Mouse (Mus musculus): ENCODE data around the gene 2010111I01Rik.

The 2010111I01Rik gene

DNA sequence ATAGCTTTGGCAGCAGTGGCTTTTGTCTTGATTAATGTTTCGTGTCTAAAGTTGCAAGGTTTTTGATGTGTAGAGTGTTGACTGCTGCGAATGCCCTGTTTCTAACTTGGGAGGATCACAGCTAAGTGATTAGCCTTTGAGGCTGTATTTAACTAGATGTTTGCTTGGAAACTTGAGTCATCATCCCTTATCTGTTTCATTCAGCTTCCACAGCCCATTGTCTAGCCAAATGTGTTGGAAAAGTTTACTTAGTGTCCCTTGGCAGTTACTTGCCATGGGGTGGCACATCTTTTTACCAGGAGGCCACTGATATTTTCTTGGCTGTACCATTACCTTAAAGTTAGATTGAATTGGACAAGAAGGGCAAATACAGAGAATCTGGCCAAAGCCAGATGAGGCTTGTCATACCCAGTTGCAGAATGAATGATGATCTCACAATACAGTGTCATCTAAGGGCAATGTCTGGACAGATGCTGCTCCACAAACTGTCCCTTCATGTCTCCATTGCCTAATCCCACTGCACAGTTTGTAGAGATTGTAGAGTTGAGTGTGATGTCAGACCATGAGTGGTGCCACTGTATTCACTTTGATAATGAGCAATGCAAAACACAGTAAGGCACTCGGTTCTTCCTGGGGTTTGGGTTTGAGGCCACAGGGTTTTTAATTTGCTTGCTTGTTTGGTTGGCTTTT is 152.9 kb downstream of the 2010111I01Rik start:
- DNase-seq = peak; percentile 53

DNA sequence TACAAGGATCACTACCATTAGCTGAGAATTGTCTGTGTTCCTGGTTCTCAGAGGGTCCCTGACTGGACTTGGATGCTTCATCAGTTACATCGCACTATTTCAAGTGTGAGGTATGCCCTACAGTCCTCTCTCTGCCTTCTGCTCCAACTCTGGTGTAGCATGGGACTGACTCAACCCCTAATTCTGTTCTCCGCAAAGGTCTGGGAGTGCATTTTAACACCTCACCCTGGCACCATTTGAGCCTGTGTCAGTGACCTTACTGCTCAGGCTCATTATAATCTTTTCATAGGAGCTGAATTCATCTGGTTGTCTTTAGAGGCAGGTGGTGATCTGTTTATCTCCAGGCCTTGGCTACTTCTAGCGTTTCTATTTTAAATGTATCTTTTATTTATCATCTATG is 154.0 kb downstream of the 2010111I01Rik start:
- no peak for DNase-seq

- DNase-seq = peak; percentile 32
Observed at GRCm38 (mm10) chr13:63120296-63120695, 155.6 kb downstream of the 2010111I01Rik start.

- DNase-seq = no peak
Observed at GRCm38 (mm10) chr13:63121747-63122146, 157.1 kb downstream of the 2010111I01Rik start.

DNA sequence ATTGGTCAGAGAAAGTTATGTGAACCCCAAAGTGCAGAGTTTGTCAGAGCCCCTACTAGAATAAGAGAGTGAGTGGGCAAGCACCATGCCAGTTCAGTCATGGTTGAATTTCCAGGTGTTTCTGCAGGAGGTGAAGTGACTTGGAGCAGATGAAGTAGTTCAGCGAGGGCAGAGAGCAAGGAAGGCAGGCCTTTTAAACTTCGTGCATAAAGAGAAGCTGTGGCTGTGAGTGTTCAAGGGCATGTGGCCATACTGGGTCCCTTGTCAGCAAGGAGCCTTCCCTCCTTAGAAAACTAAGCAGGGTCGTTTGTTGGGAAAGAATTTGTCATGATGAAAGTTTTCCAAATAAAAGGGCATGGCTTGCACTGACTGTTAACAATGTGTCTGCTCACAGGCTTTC is 161.5 kb downstream of the 2010111I01Rik start:
- DNase-seq = no peak

DNA sequence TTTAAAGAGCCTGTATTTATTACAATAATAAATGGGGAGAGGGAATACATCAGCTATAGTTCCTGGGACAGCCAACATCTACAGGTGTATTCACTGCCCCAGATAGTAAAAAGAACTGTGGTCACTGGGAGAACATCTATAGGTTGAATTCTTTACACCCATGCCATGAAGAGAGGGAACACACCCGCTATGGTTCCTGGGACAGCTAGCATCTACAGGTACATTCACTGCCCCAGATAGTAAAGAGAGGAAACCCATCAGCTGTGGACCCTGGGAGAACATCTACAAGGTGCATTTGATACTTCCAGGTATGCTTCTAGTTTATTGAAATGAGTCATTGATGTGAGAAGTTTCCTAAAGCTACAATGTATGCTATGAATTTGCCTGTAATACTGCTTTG is 162.8 kb downstream of the 2010111I01Rik start:
- DNase-seq = no peak

- peak; percentile 81 for DNase-seq
Observed at GRCm38 (mm10) chr13:63134879-63135421, 170.3 kb downstream of the 2010111I01Rik start.

DNA sequence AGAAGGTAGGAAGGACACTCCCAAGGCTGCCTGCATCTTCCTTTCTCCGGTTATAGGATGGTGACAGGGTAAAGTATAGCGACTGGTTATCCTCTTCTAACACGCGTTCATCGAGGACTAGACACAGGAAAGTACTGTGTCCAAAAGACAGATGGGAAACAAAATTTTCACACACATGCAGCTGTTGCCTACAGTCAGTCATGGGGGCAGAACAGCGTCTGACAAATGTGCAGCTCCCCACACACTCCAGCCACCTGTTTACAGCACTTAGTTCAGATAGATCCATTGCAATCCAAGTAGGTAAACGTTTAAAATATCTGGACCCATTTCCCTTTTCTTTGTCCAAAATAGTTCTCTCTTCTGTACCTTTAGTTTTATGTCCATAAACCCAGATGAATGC is 171.3 kb downstream of the 2010111I01Rik start:
- DNase-seq = no peak

DNA sequence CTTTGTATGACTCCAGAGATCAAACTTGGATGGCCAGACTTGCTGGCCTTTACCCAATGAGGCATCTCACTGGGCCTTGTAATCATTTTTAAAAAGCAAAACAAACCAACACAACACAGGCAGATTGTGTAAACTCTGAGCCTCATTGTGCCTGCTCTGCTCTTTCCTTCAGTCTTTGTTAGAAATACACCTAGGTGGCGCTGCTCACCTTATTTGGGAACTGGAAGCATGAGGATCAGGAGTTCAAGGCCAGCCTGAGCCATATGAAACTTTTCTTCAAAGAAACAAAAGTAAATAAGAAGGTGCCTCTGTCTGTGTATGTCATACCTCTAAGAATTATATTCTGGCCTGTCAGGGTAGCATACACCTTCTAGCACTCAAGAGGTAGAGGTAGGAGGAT is 172.1 kb downstream of the 2010111I01Rik start:
- DNase-seq = peak; percentile 50

DNA sequence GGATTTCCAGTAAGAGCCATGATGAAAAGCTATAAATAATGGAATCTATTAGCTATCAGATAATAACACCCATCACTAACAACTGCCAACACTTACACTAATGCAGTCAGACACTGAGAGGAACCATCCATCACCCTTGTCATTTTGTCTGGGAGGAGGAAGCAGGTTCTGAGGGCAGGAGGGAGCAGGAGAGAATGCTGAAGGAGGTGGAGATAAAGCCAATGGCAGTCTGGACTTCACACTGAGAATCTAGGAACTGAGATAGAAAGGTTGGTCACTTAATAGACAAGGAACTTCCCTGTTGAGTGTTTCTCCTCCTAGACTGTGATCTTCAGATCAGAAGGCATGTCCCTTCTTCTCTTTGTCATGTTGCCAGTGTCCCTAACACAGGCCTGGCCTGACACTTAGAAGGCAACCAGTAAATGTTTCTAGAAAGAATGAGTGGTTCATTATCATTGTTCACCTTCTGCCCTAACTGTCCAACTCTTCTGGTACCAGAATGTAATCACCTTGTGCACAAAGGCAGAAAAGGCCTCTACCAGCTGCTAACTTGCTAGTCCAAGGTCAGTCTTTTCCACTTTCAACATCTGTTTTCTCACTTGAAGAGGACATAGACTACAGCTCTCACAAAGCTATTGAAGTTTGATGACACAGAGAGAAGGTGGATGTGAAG is 173.8 kb downstream of the 2010111I01Rik start:
- no peak for DNase-seq

DNA sequence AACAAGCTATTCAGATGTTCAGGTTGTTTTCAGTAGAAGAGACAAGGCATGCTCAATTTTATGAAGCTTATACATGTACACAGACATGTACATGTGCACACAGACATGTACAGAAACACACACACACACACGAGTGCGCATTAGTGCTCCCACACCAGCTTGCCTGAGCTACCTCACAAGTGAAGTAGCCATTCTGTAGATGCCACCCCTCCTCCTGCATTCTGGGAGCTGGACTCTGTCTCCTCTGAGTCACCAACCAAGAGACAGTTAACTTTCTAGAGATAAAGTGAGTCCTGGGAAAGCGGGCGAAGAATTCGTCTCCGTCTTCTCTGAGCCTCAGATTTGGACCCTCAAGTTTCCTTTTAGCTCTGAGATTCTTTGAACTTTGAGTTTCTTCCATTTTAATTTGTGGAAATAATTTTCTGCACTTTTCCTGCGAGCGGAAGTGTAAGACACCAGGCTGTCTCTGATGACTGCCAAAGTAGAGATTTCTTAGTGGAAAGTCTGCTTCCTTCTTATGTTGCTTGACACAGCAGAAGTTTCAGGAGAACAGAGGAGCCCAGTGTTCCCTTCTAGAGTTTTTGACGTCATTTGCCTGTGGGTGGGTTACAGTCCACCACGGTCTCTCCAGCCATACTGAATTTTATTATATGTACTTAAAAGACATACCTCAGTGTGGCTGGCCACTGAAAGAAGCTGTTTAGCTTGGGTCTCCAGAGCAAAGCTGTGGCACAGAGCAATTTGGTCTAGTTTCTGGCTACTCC is 175.0 kb downstream of the 2010111I01Rik start:
- DNase-seq = no peak

DNA sequence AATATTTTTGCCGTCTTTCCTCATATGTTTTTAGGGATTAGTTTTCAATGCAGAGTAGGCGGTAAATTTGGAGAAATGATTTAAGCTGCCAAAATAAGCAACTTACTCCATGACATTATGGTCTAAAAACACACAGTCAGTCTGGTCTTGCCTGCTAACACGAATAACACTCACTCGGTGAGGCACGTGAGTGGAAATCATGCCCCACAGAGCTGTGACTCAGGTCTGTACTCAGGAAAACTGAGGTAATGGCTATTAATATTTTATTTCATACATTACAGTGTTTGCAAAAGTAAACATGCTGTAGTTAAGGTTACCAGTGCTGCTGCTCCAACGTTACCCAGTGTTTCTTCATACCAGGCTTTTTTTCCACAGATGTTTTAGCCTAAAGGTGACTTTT is 176.1 kb downstream of the 2010111I01Rik start:
- DNase-seq = peak; percentile 43

GRCm38 (mm10) chr13:63141275-63141674 is 176.6 kb downstream of the 2010111I01Rik start:
- no peak for DNase-seq

DNA sequence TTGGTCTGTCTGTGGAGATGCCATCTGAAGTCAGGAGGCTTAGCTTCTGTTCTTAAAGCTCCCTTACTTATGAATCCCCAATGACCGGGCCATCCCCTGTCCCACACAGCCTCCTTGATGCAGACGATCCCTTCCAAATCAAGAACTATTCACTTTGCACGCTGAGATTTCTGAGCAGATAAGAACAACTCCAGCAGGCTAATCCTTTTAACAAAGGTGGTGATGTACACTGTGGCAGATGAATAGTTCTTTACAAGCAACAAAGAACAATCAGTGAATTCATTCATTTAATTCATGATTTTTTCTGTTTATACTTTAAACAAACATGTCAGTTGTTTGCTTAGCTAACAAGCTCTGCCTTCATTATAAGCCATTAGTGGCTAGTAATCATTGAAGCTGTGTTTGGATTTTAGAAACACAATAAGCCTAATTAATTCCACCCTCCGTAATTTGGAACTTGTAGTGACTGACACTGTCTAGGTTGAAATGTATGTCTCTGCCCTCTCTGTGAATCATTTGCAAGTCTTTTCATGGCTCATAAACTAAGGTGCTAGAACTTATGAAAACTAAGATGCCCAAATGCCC is 182.0 kb downstream of the 2010111I01Rik start:
- DNase-seq = no peak

- no peak for DNase-seq
Observed at GRCm38 (mm10) chr13:63148157-63148556, 183.5 kb downstream of the 2010111I01Rik start.

DNA sequence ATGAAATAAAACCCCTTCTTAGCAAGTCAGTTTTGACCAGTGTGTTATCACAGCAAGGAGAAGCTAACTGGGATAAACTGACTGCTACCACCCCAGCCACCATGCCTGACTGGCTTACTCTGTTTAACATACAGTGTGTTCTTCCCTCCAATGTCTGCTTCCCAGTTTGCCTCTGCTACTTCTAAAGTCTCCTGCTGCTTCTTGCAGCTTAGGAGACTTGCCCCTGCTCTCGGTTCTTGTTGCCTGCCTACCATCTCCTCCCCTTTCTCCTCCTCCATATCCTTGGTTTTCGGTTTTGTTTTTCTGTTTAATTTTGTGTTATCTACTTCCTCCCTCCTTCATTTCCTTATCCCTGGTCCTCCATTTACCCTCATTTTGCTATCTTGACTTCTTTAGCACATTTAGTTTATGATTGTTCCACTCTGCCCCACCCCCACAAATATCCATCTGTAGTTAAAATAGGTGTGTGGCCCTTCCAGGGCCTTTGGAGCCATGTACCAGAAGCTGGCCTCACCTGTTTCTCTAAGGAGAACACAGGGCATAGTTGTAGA is 185.9 kb downstream of the 2010111I01Rik start:
- no peak for DNase-seq

DNA sequence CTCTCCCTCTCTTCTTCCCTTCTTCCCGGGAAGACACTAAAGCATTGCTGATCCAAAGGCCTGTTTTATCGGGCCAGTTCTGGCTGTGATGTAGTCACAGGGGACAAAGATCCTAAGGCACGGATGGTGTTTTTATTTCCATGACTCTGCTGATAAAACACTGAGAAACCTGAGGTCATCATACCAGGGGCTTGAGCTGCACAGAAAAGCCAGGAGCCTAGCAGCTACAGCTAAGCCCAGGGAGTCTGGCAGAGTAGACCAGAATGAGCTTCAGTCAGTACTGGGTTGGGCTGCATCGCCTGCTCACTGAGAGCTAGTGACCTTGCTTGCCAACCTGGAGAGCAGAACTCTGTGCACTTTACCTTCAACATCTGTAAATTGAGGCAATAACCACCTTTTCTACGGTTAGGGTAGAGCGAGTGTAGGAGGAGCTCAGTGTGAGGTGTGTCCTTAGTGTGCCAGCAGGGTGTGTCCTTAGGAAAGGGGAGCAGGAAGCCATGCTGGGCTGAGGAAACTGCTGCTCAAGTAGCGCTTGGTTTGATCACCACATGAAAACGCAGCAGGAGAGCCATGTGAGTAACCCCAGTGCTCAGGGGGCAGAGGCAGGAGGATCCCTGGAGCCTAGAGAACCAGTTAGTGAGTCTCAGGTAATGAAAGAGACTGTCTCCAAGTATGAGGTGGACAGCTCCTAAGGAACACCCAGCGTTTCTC is 186.5 kb downstream of the 2010111I01Rik start:
- DNase-seq = no peak

- no peak for DNase-seq
Observed at GRCm38 (mm10) chr13:63152498-63152897, 187.8 kb downstream of the 2010111I01Rik start.

DNA sequence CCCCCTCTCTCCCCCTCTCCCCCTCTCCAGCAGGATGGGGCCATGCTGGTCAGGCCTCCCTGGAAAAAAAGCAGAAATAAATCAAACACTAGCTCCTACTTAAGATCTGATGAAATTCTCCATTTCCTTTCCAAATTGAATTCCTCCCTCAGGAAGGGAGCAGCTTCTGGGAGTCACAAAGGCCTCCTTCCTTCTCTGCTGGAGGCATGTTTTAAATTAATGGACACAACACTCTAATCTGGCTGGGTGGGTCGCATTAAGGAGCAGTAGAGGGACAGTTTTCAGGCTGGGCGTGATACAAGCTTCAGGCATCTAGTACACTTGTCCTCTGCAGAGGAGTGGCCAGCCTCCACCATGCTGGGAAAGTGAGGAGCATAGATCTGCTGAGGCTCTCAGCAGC is 188.7 kb downstream of the 2010111I01Rik start:
- DNase-seq = peak; percentile 62

DNA sequence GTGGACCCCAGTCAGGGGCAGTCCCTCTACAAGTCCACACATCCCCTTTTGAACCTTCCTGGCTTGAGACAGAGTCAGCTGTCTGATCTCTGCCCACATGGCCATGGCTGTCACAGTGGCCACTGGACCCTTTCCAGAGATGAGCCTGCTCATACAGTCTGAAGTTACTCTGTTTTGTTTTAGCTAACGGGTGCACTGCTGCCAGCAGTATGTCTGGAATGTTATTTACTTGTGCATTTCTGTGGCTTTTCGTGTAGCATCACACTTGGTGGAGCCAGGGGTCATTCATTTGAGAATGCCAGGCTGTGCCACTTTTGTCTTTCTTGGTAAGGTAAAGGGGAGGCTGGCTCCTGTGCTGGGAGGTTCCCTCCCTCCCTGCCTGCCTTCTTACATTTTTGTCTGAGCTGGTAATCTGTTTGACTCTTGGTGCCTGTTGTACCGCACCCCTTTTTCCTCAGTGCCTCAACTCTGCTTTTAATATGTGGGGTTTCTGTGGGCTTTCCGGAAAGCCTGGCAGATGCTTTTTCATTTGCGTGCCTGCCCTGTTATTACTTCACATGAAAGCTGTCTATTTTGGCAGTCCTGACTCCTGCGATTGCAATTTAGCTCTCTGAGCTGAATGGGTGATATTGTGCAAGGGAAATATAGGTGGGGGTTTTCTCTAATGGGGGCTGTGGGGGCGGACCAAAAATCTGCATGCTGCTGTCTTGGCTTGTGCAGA is 190.3 kb downstream of the 2010111I01Rik start:
- DNase-seq = peak; percentile 71

DNA sequence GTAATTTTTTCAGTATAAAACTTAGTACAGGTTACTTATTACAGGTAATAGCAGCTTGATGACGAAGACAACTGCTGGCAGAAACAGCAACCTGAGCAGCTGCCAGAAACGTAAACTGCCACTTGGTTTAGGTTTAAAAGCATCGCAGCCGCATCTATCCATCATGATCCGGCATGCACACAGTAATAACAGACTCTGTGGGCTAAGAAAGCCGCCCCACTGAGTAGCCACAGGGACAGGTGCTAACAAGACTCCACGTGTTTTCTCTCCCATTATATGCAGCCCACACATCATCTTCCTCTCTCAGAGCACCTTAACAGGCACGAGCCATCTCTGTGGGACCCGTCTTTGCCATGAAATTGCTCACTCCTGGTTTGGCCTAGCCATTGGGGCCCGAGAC is 191.6 kb downstream of the 2010111I01Rik start:
- no peak for DNase-seq
